Mouse (Mus musculus) intestine, embryonic 15.5 days (tissue): ENCODE measurements at regions not wholly inside any gene's neighbourhood (a gene's known extent, or its start where the extent isn't known, plus 50 kb on each side); places are given as distances from the start of the nearest gene placed in this dataset.

Experiments
- ATAC-seq: fragments of 200-750 bp; cut with Nextera tagmentation; 2 replicates; pipeline ENCODE4 v1.8.0; 2017; ENCODE audit warnings: moderate TSS enrichment, moderate library complexity
- H3K27ac ChIP-seq: fragments of 300-500 bp; sonication (generic); 2 replicates; pipeline ENCODE4 v1.5.1; 2015; ENCODE audit warnings: mild to moderate bottlenecking, inconsistent platforms
- H3K27me3 ChIP-seq: fragments of 300-500 bp; sonication (generic); replicated peaks from 2 replicates; pipeline ENCODE4 v1.6.1; 2015; ENCODE audit warnings: inconsistent platforms
- H3K36me3 ChIP-seq: fragments of 300-500 bp; sonication (generic); 2 replicates; pipeline ENCODE4 v1.6.1; 2015; ENCODE audit warnings: inconsistent platforms
- H3K4me1 ChIP-seq: fragments of 300-500 bp; sonication (generic); replicated peaks from 2 replicates; pipeline ENCODE4 v1.6.1; 2015; ENCODE audit warnings: inconsistent platforms
- H3K4me2 ChIP-seq: fragments of 300-500 bp; sonication (generic); replicated peaks from 2 replicates; pipeline ENCODE4 v1.6.1; 2015; ENCODE audit warnings: mild to moderate bottlenecking, inconsistent platforms
- H3K4me3 ChIP-seq: fragments of 300-500 bp; sonication (generic); replicated peaks from 2 replicates; pipeline ENCODE4 v1.5.1; 2015; ENCODE audit warnings: inconsistent platforms
- H3K9ac ChIP-seq: fragments of 300-500 bp; sonication (generic); 2 replicates; pipeline ENCODE4 v1.6.1; 2015; ENCODE audit warnings: inconsistent platforms
- H3K9me3 ChIP-seq: fragments of 300-500 bp; sonication (generic); 2 replicates; pipeline ENCODE4 v1.6.1; 2016; ENCODE audit warnings: inconsistent platforms
- WGBS: fragments of 180-500 bp; shearing (Covaris S2); methylation state at CpG from one replicate; pipeline ENCODE4 v1.1.7; 2015; 5-methylcytosine and 5-hydroxymethylcytosine counted together

DNA sequence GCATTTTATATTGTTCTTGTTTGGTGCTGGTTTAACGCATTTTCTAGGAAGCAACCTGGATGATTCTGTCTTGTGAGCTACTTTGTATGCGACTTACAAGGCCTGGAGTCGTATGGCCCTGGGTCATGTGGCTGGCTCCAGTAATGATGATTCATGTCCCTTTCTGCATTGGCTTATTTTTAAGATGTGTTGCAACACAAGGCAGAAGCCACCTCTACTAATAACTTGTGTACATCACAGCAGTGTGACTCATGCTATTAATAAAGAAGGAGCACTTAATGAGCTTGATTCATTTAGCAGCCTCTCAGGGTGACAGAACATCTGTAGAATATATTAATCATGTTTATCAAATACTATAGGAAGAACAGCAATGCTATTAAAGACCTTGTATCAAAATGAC lies 84.0 kb downstream of the Slc5a7 start:
- Histone ChIP-seq H3K4me3 (no peak overlapping the region), H3K9me3 (no peaks in the 10 kb centered on the region), H3K27ac (no peak overlapping the region), H3K4me1 (no peaks in the 10 kb centered on the region), H3K27me3 (no peaks in the 10 kb centered on the region), H3K4me2 (no peak overlapping the region), H3K9ac (no peak overlapping the region), H3K36me3 (no peaks in the 10 kb centered on the region)
- ATAC-seq = no peak
- 71% methylated on average over 3 of the region's 3 CpGs for WGBS

DNA sequence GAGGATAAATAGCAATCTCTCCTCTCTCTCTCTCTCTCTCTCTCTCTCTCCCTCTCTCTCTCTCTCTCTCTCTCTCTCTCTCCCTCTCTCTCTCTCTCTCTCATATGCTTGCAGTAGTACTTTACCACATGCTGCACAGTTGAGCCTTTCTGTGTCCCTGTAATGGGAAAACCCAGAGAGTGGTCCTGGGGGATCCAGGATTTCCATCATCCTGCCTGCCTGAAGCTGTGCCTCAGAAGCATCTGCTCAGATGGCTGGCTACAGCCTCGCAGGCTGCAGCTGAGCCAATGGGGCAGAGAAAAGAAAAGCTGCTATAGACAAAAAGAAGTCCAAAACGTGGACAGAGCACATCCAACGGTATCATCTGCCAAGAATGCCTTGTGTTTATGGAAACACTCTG lies 97.1 kb downstream of the Slc5a7 start:
- no peak for ATAC-seq
- Histone ChIP-seq H3K9me3 (no peaks in the 10 kb centered on the region), H3K4me1 (no peaks in the 10 kb centered on the region), H3K9ac (no peak overlapping the region), H3K4me3 (no peak overlapping the region), H3K27ac (no peak overlapping the region), H3K36me3 (no peaks in the 10 kb centered on the region), H3K4me2 (no peak overlapping the region), H3K27me3 (no peaks in the 10 kb centered on the region)
- 39% methylated on average over 3 of the region's 3 CpGs for WGBS

DNA sequence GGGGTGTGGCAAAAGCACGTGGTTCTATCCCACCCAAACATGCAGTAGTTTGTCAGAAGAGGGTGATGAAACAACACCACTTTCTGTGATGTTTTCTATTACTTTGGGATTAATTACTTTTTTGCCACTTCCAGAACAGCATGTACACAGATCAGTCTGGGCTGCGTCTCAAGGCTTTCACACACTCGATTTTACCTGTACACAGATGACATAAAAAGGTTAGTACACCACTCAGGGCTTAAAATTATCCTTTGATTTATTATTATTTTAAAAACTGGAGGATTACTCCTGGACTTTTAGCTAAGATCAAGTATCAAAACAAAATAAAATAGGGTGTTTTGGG lies 106.6 kb downstream of the Slc5a7 start:
- Histone ChIP-seq H3K9ac (no peak overlapping the region), H3K9me3 (no peaks in the 10 kb centered on the region), H3K27ac (no peak overlapping the region), H3K27me3 (no peaks in the 10 kb centered on the region), H3K36me3 (no peaks in the 10 kb centered on the region), H3K4me3 (no peak overlapping the region), H3K4me2 (no peak overlapping the region), H3K4me1 (no peaks in the 10 kb centered on the region)
- WGBS = 48% methylated on average over 3 of the region's 3 CpGs
- ATAC-seq = no peak

DNA sequence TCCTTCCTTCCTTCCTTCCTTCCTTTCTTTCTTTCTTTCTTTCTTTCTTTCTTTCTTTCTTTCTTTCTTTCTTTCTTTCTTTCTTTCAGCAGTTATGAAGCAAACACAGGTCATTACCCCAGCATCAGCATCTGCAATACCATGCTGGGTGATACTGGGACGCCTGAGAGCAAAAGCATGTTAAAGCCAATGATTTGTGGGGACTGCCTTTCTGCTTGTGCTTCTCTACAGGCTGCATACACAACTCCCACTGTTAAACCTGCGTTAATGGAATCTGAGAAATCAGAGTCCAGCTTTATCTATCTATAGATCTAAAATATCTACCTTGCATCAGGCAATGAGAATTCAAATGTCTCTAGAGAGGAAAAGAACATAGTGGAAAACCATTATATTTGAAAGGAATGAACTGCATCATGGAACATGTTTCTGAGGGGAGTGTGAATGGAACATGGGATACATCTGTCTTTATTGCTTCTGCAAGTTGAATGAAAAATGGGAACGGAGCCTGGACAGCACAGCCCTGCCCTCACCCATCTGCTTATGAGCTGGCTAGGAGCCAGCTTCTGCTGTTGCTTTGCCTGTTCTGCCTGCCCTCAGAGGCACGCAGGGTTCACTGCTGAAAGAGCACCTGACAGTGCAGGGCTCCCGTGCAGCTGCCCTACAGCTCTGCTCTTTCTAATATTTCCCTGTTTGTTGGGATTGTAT lies 107.2 kb downstream of the Slc5a7 start:
- Histone ChIP-seq H3K9me3 (no peaks in the 10 kb centered on the region), H3K4me2 (no peak overlapping the region), H3K4me3 (no peak overlapping the region), H3K27me3 (no peaks in the 10 kb centered on the region), H3K4me1 (no peaks in the 10 kb centered on the region), H3K27ac (no peak overlapping the region), H3K9ac (no peak overlapping the region), H3K36me3 (no peaks in the 10 kb centered on the region)
- WGBS = 38% methylated on average over 5 of the region's 5 CpGs
- ATAC-seq = peak; percentile 74

DNA sequence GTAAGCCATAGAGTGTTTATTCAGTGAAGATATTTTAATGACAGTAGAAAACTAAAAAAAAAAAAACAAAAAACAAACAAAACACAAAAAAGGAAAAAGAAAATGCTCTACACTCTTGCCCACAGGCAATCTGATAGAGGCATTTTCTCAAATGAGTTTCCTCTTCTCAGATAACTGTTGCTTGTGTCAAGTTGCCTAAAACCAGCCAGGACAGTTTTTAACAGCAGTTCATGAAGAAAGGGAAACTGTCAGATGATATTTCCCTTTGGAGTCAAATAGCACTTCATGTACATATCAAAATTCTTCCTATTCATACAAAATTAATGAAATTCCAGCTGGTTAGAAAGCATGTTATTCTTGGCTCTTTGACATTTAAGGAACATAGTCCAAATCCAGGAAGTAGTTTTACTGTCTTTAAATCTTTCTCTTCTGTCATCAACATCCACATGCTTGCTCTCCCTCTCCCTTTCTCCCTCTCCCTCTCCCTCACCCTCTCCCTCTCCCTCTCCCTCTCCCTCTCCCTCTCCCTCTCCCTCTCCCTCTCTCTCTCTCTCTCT lies 109.8 kb downstream of the Slc5a7 start:
- ATAC-seq = no peak
- H3K4me3 ChIP-seq = no peak overlapping the region
- H3K4me1 ChIP-seq = no peaks in the 10 kb centered on the region
- H3K9me3 ChIP-seq = no peaks in the 10 kb centered on the region
- no peaks in the 10 kb centered on the region for H3K27me3 ChIP-seq
- H3K36me3 ChIP-seq = no peaks in the 10 kb centered on the region
- H3K4me2 ChIP-seq = no peak overlapping the region
- H3K27ac ChIP-seq = no peak overlapping the region
- no peak overlapping the region for H3K9ac ChIP-seq

DNA sequence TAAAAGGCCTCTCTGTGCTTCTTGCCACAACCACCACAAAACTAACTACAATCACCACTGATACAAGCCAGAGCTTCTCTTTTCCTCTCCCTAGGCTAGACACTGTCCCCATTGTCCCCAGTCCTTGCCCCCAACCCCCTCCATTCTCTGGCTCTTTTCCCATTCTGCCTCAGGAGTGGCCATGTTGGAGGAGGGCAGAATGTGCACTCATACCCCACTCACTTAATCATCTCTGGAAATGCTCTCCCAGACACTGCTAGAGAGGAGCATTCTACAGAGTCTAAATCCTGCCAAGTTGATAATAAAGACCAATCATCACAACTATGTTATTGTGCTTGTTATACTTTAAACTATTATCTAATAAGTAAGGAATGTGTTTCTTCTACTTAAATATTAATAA lies 116.8 kb downstream of the Slc5a7 start:
- Histone ChIP-seq H3K36me3 (no peaks in the 10 kb centered on the region), H3K9me3 (no peaks in the 10 kb centered on the region), H3K4me3 (no peak overlapping the region), H3K4me2 (no peak overlapping the region), H3K27me3 (no peaks in the 10 kb centered on the region), H3K4me1 (no peaks in the 10 kb centered on the region), H3K9ac (no peak overlapping the region), H3K27ac (no peak overlapping the region)
- ATAC-seq = no peak; the same call in 1 of the 2 replicates

DNA sequence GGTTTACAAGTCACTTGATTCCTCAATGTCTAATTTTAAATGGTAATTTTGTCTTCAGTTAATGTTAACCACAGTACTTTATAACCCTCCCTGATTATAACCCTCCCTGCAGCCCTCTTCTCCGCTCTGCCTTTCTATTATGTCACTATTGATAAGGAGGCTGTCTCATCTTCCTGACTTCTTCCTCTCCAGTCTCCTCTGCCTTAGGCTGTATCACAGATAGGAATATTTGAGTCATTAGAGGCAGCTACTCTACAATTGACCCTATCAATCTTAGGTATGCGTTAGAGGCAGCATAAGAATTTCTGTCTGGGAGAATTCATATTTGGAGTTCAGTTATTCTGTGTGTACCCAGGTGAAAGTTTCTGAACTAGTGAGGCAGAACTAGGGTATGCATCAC lies 118.3 kb downstream of the Slc5a7 start:
- no peak overlapping the region for H3K4me3 ChIP-seq
- H3K9me3 ChIP-seq = no peaks in the 10 kb centered on the region
- no peak for ATAC-seq
- H3K27ac ChIP-seq = no peak overlapping the region
- WGBS = 77% methylated on average over 2 of the region's 2 CpGs
- no peaks in the 10 kb centered on the region for H3K4me1 ChIP-seq
- no peaks in the 10 kb centered on the region for H3K27me3 ChIP-seq
- H3K4me2 ChIP-seq = no peak overlapping the region
- no peak overlapping the region for H3K9ac ChIP-seq
- no peaks in the 10 kb centered on the region for H3K36me3 ChIP-seq

DNA sequence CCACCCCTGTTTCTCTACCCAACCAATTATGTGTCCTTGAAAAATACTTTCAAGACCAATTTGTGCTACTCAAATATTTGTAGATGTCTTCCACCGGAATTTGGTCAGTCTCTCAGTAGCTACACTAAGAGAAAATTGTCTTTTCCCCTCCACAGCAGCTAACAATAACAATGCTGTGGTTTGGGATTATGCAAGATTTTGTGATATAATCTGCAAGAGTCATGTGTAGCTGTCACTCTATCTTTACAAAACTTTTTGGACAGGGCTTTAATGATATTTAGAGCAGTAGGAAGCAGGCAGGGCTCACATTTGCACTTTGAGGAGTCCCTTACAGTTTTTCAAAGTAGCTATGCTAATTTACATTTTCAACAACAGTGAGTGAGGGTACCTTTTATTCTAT lies 128.1 kb downstream of the Slc5a7 start:
- ATAC-seq = no peak
- no peaks in the 10 kb centered on the region for H3K36me3 ChIP-seq
- H3K4me2 ChIP-seq = no peak overlapping the region
- no peaks in the 10 kb centered on the region for H3K27me3 ChIP-seq
- H3K9ac ChIP-seq = no peak overlapping the region
- WGBS = 72% methylated on average over 1 of the region's 1 CpGs
- no peak overlapping the region for H3K27ac ChIP-seq
- H3K4me1 ChIP-seq = no peaks in the 10 kb centered on the region
- no peak overlapping the region for H3K4me3 ChIP-seq
- no peaks in the 10 kb centered on the region for H3K9me3 ChIP-seq

DNA sequence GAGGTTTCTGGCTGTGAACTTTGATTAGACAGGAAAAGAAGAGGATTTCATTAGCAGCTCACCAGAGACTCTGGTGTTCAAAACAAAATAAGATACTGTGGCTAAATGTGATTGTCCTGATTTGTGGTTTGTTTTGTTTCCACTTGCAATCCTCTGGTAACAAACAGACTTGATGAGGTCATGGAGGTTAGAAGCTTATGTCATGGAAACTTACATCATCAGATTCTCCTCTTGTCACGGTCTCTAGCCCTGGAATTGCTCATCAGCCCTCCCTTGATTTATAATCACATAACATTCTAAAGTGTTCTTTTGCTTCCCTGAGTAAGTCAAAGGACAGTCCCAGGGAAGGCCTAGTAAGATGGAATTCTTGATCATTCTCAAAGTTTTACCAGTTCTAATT lies 130.8 kb downstream of the Slc5a7 start:
- no peaks in the 10 kb centered on the region for H3K4me1 ChIP-seq
- no peak overlapping the region for H3K27ac ChIP-seq
- no peak overlapping the region for H3K4me3 ChIP-seq
- no peaks in the 10 kb centered on the region for H3K9me3 ChIP-seq
- no peak overlapping the region for H3K9ac ChIP-seq
- ATAC-seq = no peak
- no peaks in the 10 kb centered on the region for H3K36me3 ChIP-seq
- H3K4me2 ChIP-seq = no peak overlapping the region
- WGBS = 42% methylated on average over 1 of the region's 1 CpGs
- no peaks in the 10 kb centered on the region for H3K27me3 ChIP-seq

DNA sequence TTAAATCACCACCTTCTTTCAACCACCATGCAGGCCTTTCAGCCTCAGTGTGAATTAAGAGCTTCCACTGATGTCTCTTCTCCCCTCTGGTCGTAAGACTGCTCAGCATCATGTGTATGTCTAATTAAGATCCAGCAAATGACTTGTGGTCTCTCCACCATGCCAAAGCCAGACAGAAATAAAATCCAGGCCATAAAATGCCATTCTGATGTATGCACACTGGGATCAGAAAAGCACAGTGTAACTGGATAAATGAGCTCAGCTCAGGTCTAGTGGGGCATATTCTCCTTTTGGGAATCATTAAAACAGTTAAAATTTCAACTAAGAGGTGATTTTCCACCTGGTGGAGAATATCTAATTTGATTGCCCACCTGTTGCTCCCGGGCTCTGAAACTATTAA lies 136.5 kb downstream of the Slc5a7 start:
- Histone ChIP-seq H3K4me2 (no peak overlapping the region), H3K4me3 (no peak overlapping the region), H3K27ac (no peak overlapping the region), H3K4me1 (no peaks in the 10 kb centered on the region), H3K27me3 (no peaks in the 10 kb centered on the region), H3K9me3 (no peaks in the 10 kb centered on the region), H3K9ac (no peak overlapping the region), H3K36me3 (no peaks in the 10 kb centered on the region)
- 70% methylated on average over 2 of the region's 2 CpGs for WGBS
- ATAC-seq = no peak

DNA sequence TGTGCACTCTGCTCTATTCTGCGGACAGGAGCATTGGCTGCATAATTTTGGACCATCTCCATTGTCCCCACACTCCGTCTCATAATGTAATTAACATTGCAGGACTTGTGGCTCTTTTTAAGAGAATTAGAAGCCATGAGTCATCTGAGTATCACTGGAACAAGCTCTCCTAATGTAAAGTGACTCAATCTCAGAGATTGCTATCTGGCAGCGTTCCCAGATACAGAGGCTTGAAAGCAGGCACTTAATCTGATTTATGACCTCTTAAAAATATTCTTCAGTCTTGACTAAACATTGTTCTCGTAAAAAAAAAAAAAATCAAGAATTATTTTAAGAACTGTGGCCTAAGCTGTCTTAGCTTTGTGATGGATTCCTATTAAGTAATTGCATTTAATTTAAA lies 140.1 kb downstream of the Slc5a7 start:
- Histone ChIP-seq H3K27ac (no peak overlapping the region), H3K9me3 (no peaks in the 10 kb centered on the region), H3K4me3 (no peak overlapping the region), H3K4me2 (no peak overlapping the region), H3K4me1 (no peaks in the 10 kb centered on the region), H3K27me3 (no peaks in the 10 kb centered on the region), H3K9ac (no peak overlapping the region), H3K36me3 (no peaks in the 10 kb centered on the region)
- peak; percentile 71 for ATAC-seq
- 26% methylated on average over 4 of the region's 4 CpGs for WGBS

DNA sequence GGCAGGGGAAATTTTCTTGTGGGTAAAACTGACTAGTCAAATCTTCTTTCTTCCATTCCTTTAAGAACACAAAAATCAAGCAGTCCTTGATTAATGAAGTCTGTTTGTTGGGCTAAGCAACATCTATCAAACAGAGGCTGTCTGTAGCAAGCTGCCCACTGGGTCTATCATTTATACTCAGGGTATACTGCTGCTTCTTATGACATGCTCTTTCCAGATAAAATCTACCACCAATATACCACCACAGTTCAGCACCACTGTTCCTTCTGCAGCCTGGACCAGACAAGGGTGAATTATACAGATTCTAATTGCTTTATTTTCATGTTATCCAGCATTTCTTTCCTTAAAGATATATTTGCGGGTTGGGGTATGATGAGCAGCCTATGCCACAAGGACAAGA lies 140.5 kb downstream of the Slc5a7 start:
- no peak overlapping the region for H3K4me3 ChIP-seq
- no peaks in the 10 kb centered on the region for H3K4me1 ChIP-seq
- H3K27ac ChIP-seq = no peak overlapping the region
- ATAC-seq = no peak
- no peak overlapping the region for H3K4me2 ChIP-seq
- no peaks in the 10 kb centered on the region for H3K27me3 ChIP-seq
- no peak overlapping the region for H3K9ac ChIP-seq
- WGBS = 66% methylated on average over 1 of the region's 1 CpGs
- no peaks in the 10 kb centered on the region for H3K9me3 ChIP-seq
- H3K36me3 ChIP-seq = no peaks in the 10 kb centered on the region

DNA sequence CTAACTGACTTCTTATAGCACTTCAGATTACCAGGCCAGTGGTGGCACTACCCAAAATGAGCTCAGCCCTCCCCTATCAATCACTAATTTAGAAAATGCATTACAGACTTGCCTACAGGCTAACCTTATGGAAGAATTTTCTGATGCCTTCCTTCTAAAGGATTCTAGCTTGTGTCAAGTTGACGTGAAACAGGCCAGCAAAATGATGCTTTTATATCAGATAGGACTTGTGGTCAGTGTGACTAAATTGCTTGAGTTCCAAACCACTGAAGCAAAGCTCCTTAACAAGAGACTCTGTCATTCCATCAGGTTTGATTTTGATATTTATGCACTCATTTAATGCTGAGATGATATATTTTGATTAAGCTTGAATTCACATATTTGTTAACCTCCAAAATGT lies 143.0 kb downstream of the Slc5a7 start:
- Histone ChIP-seq H3K36me3 (no peaks in the 10 kb centered on the region), H3K27me3 (no peaks in the 10 kb centered on the region), H3K27ac (no peak overlapping the region), H3K9ac (no peak overlapping the region), H3K4me2 (no peak overlapping the region), H3K9me3 (no peaks in the 10 kb centered on the region), H3K4me1 (no peaks in the 10 kb centered on the region), H3K4me3 (no peak overlapping the region)
- WGBS = 84% methylated on average over 1 of the region's 1 CpGs
- ATAC-seq = no peak
